Mouse (Mus musculus) stomach, adult 2 months (tissue): ENCODE results near the gene Cyp2r1. TPM values are rescaled to one million over a fixed set of nuclear protein-coding genes. Genes with fewer than 3 reads are reported as not detected.

Experiments
- polyA plus RNA-seq: library from polyadenylated mRNA; depleted of rRNA; stranded (reverse); fragments of >200 nt; gene quantifications from 2 replicates; pipeline ENCODE4 v1.2.3, GENCODE M21; 2012; rRNA removed

Gene Cyp2r1
- 2.3 and 3.4 TPM in 2 replicates for polyA plus RNA-seq

DNA sequence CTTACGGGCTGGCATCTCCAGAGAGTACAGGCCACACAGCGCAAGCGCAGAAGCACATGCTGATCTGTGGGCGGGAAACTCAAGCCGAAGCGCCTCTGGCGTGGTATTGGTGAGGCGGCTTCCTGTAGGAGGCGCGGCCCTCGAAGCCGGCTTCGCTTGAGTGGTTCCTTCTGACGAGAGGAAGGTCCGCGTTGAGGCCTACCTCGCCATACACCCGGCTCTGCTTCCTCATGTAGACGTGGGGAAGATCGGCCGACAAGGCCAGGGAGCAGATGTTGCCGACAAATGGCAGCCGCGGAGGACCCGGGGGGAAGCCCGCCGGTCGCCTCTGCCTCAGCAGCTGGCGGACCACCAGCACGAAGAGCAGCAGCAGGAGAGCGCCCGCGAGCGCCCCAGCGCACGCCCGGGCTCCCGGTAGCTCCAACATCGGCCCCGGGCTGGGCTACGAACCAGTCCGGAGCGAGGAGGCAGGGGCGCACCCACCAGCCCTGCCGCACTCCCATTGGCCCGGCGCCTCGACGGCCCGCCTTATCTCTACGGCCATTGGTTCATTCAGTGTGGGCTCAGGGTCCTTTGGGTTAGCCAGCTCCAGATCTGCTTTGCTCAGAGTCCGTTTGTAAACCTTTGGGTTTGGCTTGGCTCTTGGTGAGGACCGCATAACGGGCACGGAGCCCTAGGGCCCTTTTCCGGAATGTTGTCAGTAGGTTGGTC, at the start of gene Cyp2r1:
Cyp2r1 (minus strand) TSS at position 442 of the 711 bp plus-strand sequence.

Other genes with a start within 250 kb of the Cyp2r1 start
- 2.4 and 2.6 TPM in 2 replicates for gene Pde3b, start 147.7 kb downstream of the Cyp2r1 start, polyA plus RNA-seq
- gene Calca, start 73.4 kb upstream of the Cyp2r1 start, polyA plus RNA-seq = 0.48 and 0.74 TPM in 2 replicates
- gene Calcb, start 155.7 kb upstream of the Cyp2r1 start, polyA plus RNA-seq = 0.82 and 1.3 TPM in 2 replicates
- gene Insc, start 180.7 kb upstream of the Cyp2r1 start, polyA plus RNA-seq = 1.7 and 2.2 TPM in 2 replicates